Mouse (Mus musculus) frontal cortex, postnatal 14 days (tissue): Measurements from ENCODE around the gene Phactr1.

Source experiments
- DNase-seq, 2 experiments: peaks; one replicate each; pipeline ENCODE4 v3.0.0; 2022; ENCODE audit warnings: low spot score in 2 of 2

Gene Phactr1

GRCm38 (mm10) chr13:42680391-42680994 is at the start of gene Phactr1:
Phactr1 (plus strand) TSS chr13:42680623.
- peak in 1 of 2 experiments; percentile 40 for DNase-seq

GRCm38 (mm10) chr13:42634908-42635307 is 45.5 kb upstream of the Phactr1 start:
- no peak for DNase-seq

- no peak for DNase-seq
These were observed 30.2 kb upstream of the Phactr1 start for GRCm38 (mm10) chr13:42650228-42650627.

GRCm38 (mm10) chr13:42656643-42657315 is 23.6 kb upstream of the Phactr1 start:
- DNase-seq: no peak

GRCm38 (mm10) chr13:42671651-42672290 is 8.7 kb upstream of the Phactr1 start:
- peak in 1 of 2 experiments; percentile 55 for DNase-seq

GRCm38 (mm10) chr13:42681299-42681698 is 876 bp downstream of the Phactr1 start:
- no peak for DNase-seq

- DNase-seq: peak; percentile 68 to 69
These were observed 3.8 kb downstream of the Phactr1 start for GRCm38 (mm10) chr13:42684181-42684580.

- no peak for DNase-seq
These were observed 11.8 kb downstream of the Phactr1 start for GRCm38 (mm10) chr13:42692233-42692632.

- peak in 1 of 2 experiments; percentile 60 for DNase-seq
These were observed 16.2 kb downstream of the Phactr1 start for GRCm38 (mm10) chr13:42696641-42697040.

- no peak for DNase-seq
These were observed 28.7 kb downstream of the Phactr1 start for GRCm38 (mm10) chr13:42709148-42709547.

GRCm38 (mm10) chr13:42709611-42710331 is 29.3 kb downstream of the Phactr1 start:
- peak in 1 of 2 experiments; percentile 38 for DNase-seq

GRCm38 (mm10) chr13:42711510-42711909 is 31.1 kb downstream of the Phactr1 start:
- DNase-seq: no peak

- DNase-seq: no peak
These were observed 39.0 kb downstream of the Phactr1 start for GRCm38 (mm10) chr13:42719401-42719800.

GRCm38 (mm10) chr13:42720135-42720534 is 39.7 kb downstream of the Phactr1 start:
- DNase-seq: no peak

- DNase-seq: no peak
These were observed 40.2 kb downstream of the Phactr1 start for GRCm38 (mm10) chr13:42720648-42721047.

GRCm38 (mm10) chr13:42724011-42724410 is 43.6 kb downstream of the Phactr1 start:
- no peak for DNase-seq

GRCm38 (mm10) chr13:42725709-42726231 is 45.3 kb downstream of the Phactr1 start:
- DNase-seq: no peak

- no peak for DNase-seq
These were observed 57.1 kb downstream of the Phactr1 start for GRCm38 (mm10) chr13:42737486-42737885.

- no peak for DNase-seq
These were observed 57.7 kb downstream of the Phactr1 start for GRCm38 (mm10) chr13:42738152-42738551.

- DNase-seq: no peak
These were observed 61.8 kb downstream of the Phactr1 start for GRCm38 (mm10) chr13:42742226-42742625.

GRCm38 (mm10) chr13:42744467-42744866 is 64.0 kb downstream of the Phactr1 start:
- DNase-seq: no peak
